Mouse (Mus musculus) embryo, embryonic 11.5 days (tissue): ENCODE data around the gene Cdh10.

Experiments used
- DNase-seq: peaks from one replicate; pipeline ENCODE4 v3.0.0-alpha.2; 2012; ENCODE audit warnings: low read depth, low spot score

Cdh10 gene

GRCm38 (mm10) chr15:18975041-18975440 lies 156.3 kb downstream of the Cdh10 start:
- no peak for DNase-seq

GRCm38 (mm10) chr15:18984891-18985290 lies 166.1 kb downstream of the Cdh10 start:
- no peak for DNase-seq

GRCm38 (mm10) chr15:18987671-18988070 lies 168.9 kb downstream of the Cdh10 start:
- no peak for DNase-seq

- no peak for DNase-seq
Observed at GRCm38 (mm10) chr15:18993512-18993911, 174.8 kb downstream of the Cdh10 start.

GRCm38 (mm10) chr15:18994294-18994693 lies 175.5 kb downstream of the Cdh10 start:
- no peak for DNase-seq

GRCm38 (mm10) chr15:19010829-19011228 lies 192.1 kb downstream of the Cdh10 start:
- no peak for DNase-seq

- DNase-seq: no peak
Observed at GRCm38 (mm10) chr15:19032983-19033382, 214.2 kb downstream of the Cdh10 start.

- DNase-seq: no peak
Observed at GRCm38 (mm10) chr15:19040077-19040476, 221.3 kb downstream of the Cdh10 start.
